Mouse (Mus musculus) testis, adult 10 weeks (tissue): ENCODE data around the gene Gm21830. TPM values are rescaled to one million over a fixed set of nuclear protein-coding genes. Genes with fewer than 3 reads are reported as not detected.

Experiments
- polyA plus RNA-seq: library from polyadenylated mRNA; stranded (reverse); fragments of 350-450 nt; fragmentation: Illumina TruSeq; extraction: RNeasy Lipid Tissue Mini Kit (QIAGEN cat#74804); gene quantifications from one replicate; pipeline ENCODE4 v1.2.3, GENCODE M21; 2014; ENCODE audit warnings: low read depth, low replicate concordance

Gene Gm21830
- polyA plus RNA-seq, result not detected

DNA sequence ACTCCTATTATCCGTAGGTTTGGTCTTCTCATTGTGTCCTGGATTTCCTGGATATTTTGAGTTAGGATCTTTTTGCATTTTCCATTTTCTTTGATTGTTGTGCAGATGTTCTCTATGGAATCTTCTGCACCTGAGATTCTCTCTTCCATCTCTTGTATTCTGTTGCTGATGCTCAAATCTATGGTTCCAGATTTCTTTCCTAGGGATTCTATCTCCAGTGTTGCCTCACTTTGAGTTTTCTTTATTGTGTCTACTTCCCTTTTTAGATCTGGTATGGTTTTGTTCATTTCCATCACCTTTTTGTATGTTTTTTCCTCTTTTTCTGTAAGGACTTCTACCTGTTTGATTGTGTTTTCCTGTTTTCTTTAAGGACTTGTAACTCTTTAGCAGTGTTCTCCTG, at the start of gene Gm21830:
TSS of gene Gm21830 (plus strand) at position 301 of the 400 bp plus-strand sequence.

DNA sequence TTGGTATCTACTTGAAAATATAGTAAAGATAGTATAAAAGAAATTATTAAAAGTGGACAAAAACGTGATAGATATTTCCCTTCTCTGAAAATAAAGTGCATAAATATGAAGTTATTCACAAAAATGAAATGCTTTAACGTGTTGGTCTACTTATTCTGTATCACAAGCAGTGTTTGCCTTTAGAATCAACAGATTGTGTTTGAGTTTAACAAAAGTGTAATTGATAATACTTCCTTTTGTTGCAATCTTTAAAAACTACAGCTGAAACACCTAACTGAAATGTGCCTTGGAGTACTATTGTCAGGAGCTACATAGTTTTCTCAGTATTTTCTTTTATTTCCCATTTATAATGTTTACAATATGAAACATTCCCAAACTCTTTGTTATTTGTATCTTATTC, 19.6 kb downstream of the Gm21830 start, which contains the start of gene Gm26727:
TSS of gene Gm26727 (minus strand) at position 101 of the 400 bp plus-strand sequence.

DNA sequence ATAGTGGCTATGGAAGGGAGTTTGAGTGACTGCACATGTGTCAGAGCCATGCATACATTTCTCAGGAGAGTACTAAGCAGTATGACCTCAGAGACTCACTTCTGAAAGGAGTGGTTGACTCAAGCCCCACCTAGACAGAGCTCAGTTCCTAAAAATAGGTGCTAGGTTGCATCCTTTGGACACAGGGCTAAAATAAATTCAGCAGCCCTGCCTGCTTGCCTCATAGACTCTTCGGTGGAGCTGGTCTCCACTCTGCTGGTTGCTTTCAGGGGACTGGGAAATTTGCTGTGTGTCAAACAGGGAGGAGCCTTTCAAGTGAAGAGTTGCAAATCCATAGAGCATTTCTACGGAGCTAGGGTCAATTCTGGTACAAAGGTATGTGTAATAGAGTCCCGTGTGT, 32.3 kb downstream of the Gm21830 start, which contains the start of gene Xirp2:
TSS of gene Xirp2 (plus strand) at position 223 of the 400 bp plus-strand sequence.

Other genes starting within 250 kb of the Gm21830 start
- gene Gm26727, start 19.5 kb downstream of the Gm21830 start, polyA plus RNA-seq, result not detected
- gene Xirp2, start 32.3 kb downstream of the Gm21830 start, polyA plus RNA-seq, result 0.03 TPM
- gene B3galt1, start 152.1 kb downstream of the Gm21830 start, polyA plus RNA-seq, result 1.6 TPM